Mouse (Mus musculus) mouse embryonic stem cell (cell line): ENCODE measurements around the gene Gcnt1.

Source experiments
- in situ Hi-C, 2 experiments: fragments of 300-500 bp; cut with MboI; formaldehyde crosslinking; loops; 1 replicate in 1 of 2; 3 replicates in 1 of 2; pipeline ENCODE4 v1.14.3; 2019 to 2020; ENCODE audit warnings: low sequenced_read_pairs in 2 of 2, low pct_unique_long_range_greater_than_20kb in 1 of 2, mixed read lengths in 1 of 2; ENCODE audit not compliant: unreplicated experiment in 1 of 2

Gcnt1 gene

DNA sequence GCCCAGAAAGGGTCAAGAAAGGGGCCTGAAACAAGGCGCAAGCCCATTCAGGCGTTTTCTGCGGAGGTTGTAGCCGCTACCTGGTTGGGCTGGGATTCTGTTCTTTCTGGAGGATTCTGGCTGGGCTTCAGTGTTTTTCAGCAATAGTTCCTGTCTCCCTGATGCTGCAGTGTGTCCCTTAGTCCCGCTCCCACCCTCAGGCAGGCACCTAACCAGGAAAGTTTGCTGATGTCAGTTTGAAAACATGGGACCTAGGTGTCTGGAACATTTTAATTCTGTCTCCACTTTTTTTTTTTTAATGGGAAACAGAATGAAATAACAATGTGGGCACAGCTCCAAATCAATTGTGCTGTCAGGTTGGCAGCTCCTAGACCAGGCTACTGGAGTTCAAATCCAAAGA is 78.5 kb downstream of the Gcnt1 start:
- in situ Hi-C loops = no loop called here

DNA sequence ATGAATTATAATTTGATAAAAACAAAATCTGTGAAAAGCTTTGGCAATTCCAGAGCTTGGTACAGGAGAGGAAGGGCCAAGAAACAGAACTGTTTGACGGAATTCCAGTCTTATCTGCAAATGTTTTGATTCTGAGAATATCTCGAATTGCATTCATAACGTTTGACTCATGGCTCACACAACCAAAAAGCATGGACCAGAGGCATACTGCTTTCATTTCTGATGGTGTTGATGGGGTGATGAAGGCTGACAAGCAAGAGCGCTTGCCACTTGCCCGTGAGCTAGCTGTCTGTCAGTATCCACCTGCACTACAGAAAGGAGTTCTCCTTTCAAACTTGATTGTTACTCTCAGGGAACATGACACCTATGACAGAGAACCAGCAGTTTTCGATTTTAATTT is 83.1 kb downstream of the Gcnt1 start:
- in situ Hi-C loops = no loop called here

DNA sequence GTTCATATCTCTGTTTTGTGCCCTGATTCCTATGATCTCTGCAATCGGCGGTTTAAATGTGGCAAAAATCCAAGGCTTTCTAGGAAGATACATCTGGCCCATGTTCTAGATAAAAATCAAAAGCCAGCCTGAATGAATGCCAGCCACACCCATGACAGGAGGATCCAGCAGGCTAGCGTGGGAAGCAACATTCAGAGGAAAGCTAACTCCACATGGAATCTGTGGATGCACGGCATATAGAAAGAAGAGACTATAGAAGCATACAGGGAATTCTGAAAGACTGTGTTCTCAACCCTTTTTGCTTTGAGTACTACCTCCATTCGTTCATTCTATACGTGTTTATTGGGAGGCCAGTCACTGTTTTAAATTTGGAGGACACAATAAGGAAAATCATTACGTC is 86.6 kb downstream of the Gcnt1 start:
- in situ Hi-C loops = no loop called here

DNA sequence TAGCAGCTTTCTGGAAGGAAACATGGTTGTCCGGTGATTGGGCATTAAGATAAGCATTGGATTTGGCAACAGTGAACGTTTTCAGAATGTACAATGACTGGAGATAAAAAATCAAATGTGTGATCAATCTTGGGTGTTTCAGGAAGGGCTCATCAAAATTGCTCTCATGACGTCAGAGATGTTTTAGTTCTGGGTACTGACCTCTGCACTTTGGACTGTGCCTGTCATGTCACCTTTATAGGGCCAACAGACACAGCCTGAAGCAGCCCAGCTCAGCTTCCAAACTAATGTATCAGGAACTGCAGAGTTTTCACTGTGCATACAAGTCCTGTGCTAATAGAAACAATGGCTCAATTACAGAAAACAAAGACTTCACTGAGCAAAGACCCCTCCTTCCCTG is 89.3 kb downstream of the Gcnt1 start:
- in situ Hi-C loops = no loop called here

DNA sequence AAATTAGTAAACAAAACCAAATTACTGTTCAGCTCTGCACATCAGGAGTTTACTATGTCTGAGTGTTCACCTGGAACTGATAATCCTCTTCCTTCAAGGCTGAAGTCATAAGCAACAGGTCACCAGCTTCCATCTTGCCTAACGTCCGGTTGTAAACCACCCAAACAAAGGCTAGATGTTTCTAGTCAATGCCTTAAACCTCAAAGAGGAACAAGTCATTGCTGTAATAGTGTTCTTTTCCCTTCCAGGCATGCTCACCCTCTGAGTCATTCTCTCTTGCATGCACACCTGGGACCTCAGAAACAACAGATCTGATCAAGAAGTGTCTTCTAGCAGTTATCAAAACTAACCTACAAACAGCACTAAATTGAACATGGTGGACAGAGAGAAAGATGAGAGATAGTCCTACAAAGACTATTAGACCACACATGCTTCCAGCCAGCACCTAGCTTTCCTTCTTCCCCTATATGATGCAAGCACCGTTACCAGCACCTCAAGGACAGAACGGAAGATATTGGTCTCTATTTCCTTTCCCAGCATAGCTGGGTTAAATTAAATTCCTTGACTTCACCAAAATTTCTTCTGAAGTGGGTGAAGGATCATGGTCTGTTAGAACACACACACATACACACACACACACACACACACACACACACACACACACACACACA is 94.1 kb downstream of the Gcnt1 start:
- in situ Hi-C loops = no loop called here
